Mouse (Mus musculus): ENCODE data around the gene Tbl1x. TPM values are rescaled to one million over a fixed set of nuclear protein-coding genes. Genes with fewer than 3 reads are reported as not detected.

Tbl1x gene
- total and polyA plus RNA-seq, 3 experiments, result 22.0 to 65.2 (median 27.0) TPM

- Histone ChIP-seq H3K79me2 (replicated peaks; ENCODE audit: control insufficient read depth, extremely low read depth, insufficient read depth, poor library complexity, severe bottlenecking) (no peaks in the 10 kb centered on the region), H3K4me1 (ENCODE audit: control insufficient read depth in 1 of 2, insufficient read depth in 2 of 2) (no peaks in the 10 kb centered on the region), H3K9me3 (replicated peaks; ENCODE audit: low read length) (no peaks in the 10 kb centered on the region), H3K4me2 (ENCODE audit: insufficient read depth, low read depth, poor library complexity, severe bottlenecking) (no peak overlapping the region), H3K27ac (ENCODE audit: insufficient read depth, low read depth) (no peak overlapping the region), H3K9ac (ENCODE audit: insufficient read depth, low read depth) (no peak overlapping the region), H3K4me3 (replicated peaks in 1 of 3; ENCODE audit: low read depth in 2 of 3, low read length in 2 of 3, poor library complexity in 1 of 3) (no peak overlapping the region), H3K27me3 (replicated peaks) (no peaks in the 10 kb centered on the region), H3K36me3 (replicated peaks in 1 of 2; ENCODE audit: control insufficient read depth in 1 of 2, insufficient read depth in 1 of 2, low read length in 1 of 2) (peaks cover 2 to 5% of the 10 kb centered on the region in 2 experiments)
- dilution Hi-C loops (cut with MboI; ENCODE audit: extremely low pct_ligation_motif_present, extremely low pct_unique_long_range_greater_than_20kb, low sequenced_read_pairs) (no loop called here), in situ Hi-C loops (cut with MboI; ENCODE audit: low pct_ligation_motif_present, low pct_unique_long_range_greater_than_20kb, low sequenced_read_pairs) (no loop called here)
- TF ChIP-seq MEF2A (IDR thresholded peaks at IDR 0.05; ENCODE audit: borderline replicate concordance, low read depth, low read length) (no peak), IRF4 (IDR thresholded peaks at IDR 0.05; ENCODE audit: low read depth, low read length) (no peak), SMC3 (IDR thresholded peaks at IDR 0.05; ENCODE audit: low read depth, low read length) (no peak), UBTF (IDR thresholded peaks at IDR 0.05; ENCODE audit: low read depth, low read length) (no peak), USF2 (conservative IDR thresholded peaks at IDR 0.05; ENCODE audit: low read depth, low read length) (no peak), MYC (IDR thresholded peaks at IDR 0.05; ENCODE audit: low read depth, low read length) (no peak), ZMIZ1 (IDR thresholded peaks at IDR 0.05; ENCODE audit: low read depth, low read length) (no peak), RAD21 (IDR thresholded peaks at IDR 0.05; ENCODE audit: low read depth, low read length) (no peak), RCOR1 (conservative IDR thresholded peaks at IDR 0.05; ENCODE audit: low read depth, low read length) (no peak), USF1 (IDR thresholded peaks at IDR 0.05; ENCODE audit: low read depth, low read length) (no peak), BHLHE40 (IDR thresholded peaks at IDR 0.05; ENCODE audit: low read depth, low read length) (no peak), KAT2A (IDR thresholded peaks at IDR 0.05; ENCODE audit: insufficient replicate concordance, low read length) (no peak), POLR2A (IDR thresholded peaks at IDR 0.05; ENCODE audit: low read depth, low read length) (no peak), GABPA (IDR thresholded peaks at IDR 0.05; ENCODE audit: insufficient replicate concordance, low read depth, low read length) (no peak), CHD2 (IDR thresholded peaks at IDR 0.05; ENCODE audit: low read length) (no peak), MAZ (IDR thresholded peaks at IDR 0.05; ENCODE audit: low read depth, low read length) (no peak)
- no peak for DNase-seq (ENCODE audit: extremely low read depth)
Measured at GRCm38 (mm10) chrX:77666911-77667310, 156.1 kb downstream of the Tbl1x start.

DNA sequence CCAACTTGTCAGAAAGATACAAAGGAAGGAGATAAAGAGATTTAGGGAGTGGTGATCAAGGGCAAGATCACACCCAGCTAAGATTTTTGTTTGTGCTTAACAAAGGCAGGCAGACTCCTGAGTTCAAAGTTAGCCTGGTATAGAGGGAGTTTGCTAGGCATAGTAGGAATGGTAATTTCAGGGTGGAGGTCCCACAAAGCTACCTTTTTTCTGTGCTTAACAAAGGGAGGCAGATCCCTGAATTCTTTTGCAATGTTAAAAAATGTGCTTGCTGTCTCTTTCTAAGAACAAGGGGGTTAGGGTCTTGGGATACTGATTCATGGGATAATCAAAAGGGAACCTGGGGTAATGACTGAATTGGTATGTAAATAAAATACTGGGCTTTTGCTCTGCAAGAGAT lies 156.6 kb downstream of the Tbl1x start:
- no peaks in the 10 kb centered on the region for H3K36me3 ChIP-seq (replicated peaks in 1 of 2; ENCODE audit: control insufficient read depth in 1 of 2, insufficient read depth in 1 of 2, low read length in 1 of 2)
- no peaks in the 10 kb centered on the region for H3K4me1 ChIP-seq (ENCODE audit: control insufficient read depth in 1 of 2, insufficient read depth in 2 of 2)
- dilution Hi-C loops (cut with MboI; ENCODE audit: extremely low pct_ligation_motif_present, extremely low pct_unique_long_range_greater_than_20kb, low sequenced_read_pairs), result no loop called here
- DNase-seq (ENCODE audit: extremely low read depth), result no peak
- H3K27me3 ChIP-seq (replicated peaks), result no peaks in the 10 kb centered on the region
- no peak overlapping the region for H3K4me2 ChIP-seq (ENCODE audit: insufficient read depth, low read depth, poor library complexity, severe bottlenecking)
- in situ Hi-C loops (cut with MboI; ENCODE audit: low pct_ligation_motif_present, low pct_unique_long_range_greater_than_20kb, low sequenced_read_pairs), result no loop called here
- no peaks in the 10 kb centered on the region for H3K9me3 ChIP-seq (replicated peaks; ENCODE audit: low read length)
- H3K4me3 ChIP-seq (replicated peaks in 1 of 3; ENCODE audit: low read depth in 2 of 3, low read length in 2 of 3, poor library complexity in 1 of 3), result no peak overlapping the region
- TF ChIP-seq GABPA (IDR thresholded peaks at IDR 0.05; ENCODE audit: insufficient replicate concordance, low read depth, low read length) (no peak), MAZ (IDR thresholded peaks at IDR 0.05; ENCODE audit: low read depth, low read length) (no peak), SIN3A (IDR thresholded peaks at IDR 0.05; ENCODE audit: low read length) (no peak), ELF1 (IDR thresholded peaks at IDR 0.05; ENCODE audit: low read depth, low read length) (no peak), TCF12 (IDR thresholded peaks at IDR 0.05; ENCODE audit: low read depth, low read length) (no peak), JUND (conservative IDR thresholded peaks at IDR 0.05; ENCODE audit: low read depth, low read length) (no peak), KAT2A (IDR thresholded peaks at IDR 0.05; ENCODE audit: insufficient replicate concordance, low read length) (no peak), NRF1 (IDR thresholded peaks at IDR 0.05; ENCODE audit: low read depth, low read length) (no peak), MAX (IDR thresholded peaks at IDR 0.05; ENCODE audit: low read length) (no peak), PAX5 (IDR thresholded peaks at IDR 0.05; ENCODE audit: low read length) (no peak), E2F4 (IDR thresholded peaks at IDR 0.05; ENCODE audit: insufficient replicate concordance, low read depth, low read length) (no peak), POLR2AphosphoS2 (IDR thresholded peaks at IDR 0.05; ENCODE audit: low read depth, low read length) (no peak), CHD1 (IDR thresholded peaks at IDR 0.05; ENCODE audit: low read depth, low read length) (no peak), RAD21 (IDR thresholded peaks at IDR 0.05; ENCODE audit: low read depth, low read length) (no peak), ZC3H11A (IDR thresholded peaks at IDR 0.05; ENCODE audit: low read depth, low read length) (no peak)
- H3K79me2 ChIP-seq (replicated peaks; ENCODE audit: control insufficient read depth, extremely low read depth, insufficient read depth, poor library complexity, severe bottlenecking), result no peaks in the 10 kb centered on the region
- no peak overlapping the region for H3K27ac ChIP-seq (ENCODE audit: insufficient read depth, low read depth)
- H3K9ac ChIP-seq (ENCODE audit: insufficient read depth, low read depth), result no peak overlapping the region
